Mouse (Mus musculus) liver, embryonic 11.5 days (tissue): Measurements from ENCODE around the gene Ssr2. TPM values are rescaled to one million over a fixed set of nuclear protein-coding genes. Genes with fewer than 3 reads are reported as not detected.

Experiments
- ATAC-seq: fragments of 200-750 bp; cut with Nextera tagmentation; replicated peaks from 2 replicates; pipeline ENCODE4 v1.8.0; 2017; ENCODE audit warnings: moderate number of reproducible peaks, mild to moderate bottlenecking, moderate TSS enrichment, moderate library complexity; ENCODE audit not compliant: low FRiP score
- DNase-seq: peaks from one replicate; pipeline ENCODE4 v3.0.0-alpha.2; 2017; ENCODE audit warnings: low spot score
- H3K27ac ChIP-seq: fragments of 300-500 bp; sonication (generic); 2 replicates; pipeline ENCODE4 v1.5.1; 2014; ENCODE audit warnings: mild to moderate bottlenecking, low read depth, low read length, control low read depth
- H3K27me3 ChIP-seq: fragments of 300-500 bp; sonication (generic); replicated peaks from 2 replicates; pipeline ENCODE4 v1.6.1; 2014; ENCODE audit warnings: low read length, mixed read lengths; ENCODE audit not compliant: control insufficient read depth, insufficient read depth
- H3K36me3 ChIP-seq: fragments of 300-500 bp; sonication (generic); 2 replicates; pipeline ENCODE4 v1.6.1; 2014; ENCODE audit warnings: mild to moderate bottlenecking, low read length, moderate library complexity, mixed read lengths; ENCODE audit not compliant: control insufficient read depth, insufficient read depth
- H3K4me1 ChIP-seq: fragments of 300-500 bp; sonication (generic); replicated peaks from 2 replicates; pipeline ENCODE4 v1.6.1; 2014; ENCODE audit warnings: low read length, mixed read lengths; ENCODE audit not compliant: control insufficient read depth, insufficient read depth
- H3K4me2 ChIP-seq: fragments of 300-500 bp; sonication (generic); 2 replicates; pipeline ENCODE4 v1.6.1; 2014; ENCODE audit warnings: mild to moderate bottlenecking, control low read depth, moderate library complexity
- H3K4me3 ChIP-seq: fragments of 300-500 bp; sonication (generic); 2 replicates; pipeline ENCODE4 v1.5.1; 2014; ENCODE audit warnings: low read depth, low read length, control low read depth
- H3K9ac ChIP-seq: fragments of 300-500 bp; sonication (generic); 2 replicates; pipeline ENCODE4 v1.6.1; 2014; ENCODE audit warnings: low read depth, low read length, control low read depth
- H3K9me3 ChIP-seq: fragments of 300-500 bp; sonication (generic); 2 replicates; pipeline ENCODE4 v1.6.1; 2016; ENCODE audit warnings: low read length, inconsistent platforms, mixed read lengths; ENCODE audit not compliant: control insufficient read depth
- WGBS: fragments of 180-500 bp; shearing (Covaris S2); extraction: QIAGEN DNeasy Blood & Tissue Kit; methylation state at CpG from one replicate; pipeline ENCODE4 v1.1.7; 2014; 5-methylcytosine and 5-hydroxymethylcytosine counted together
- polyA plus RNA-seq: library from polyadenylated mRNA; unstranded; fragments of >200 nt; fragmentation: Nextera tagmentation; extraction: Ambion mirVana; gene quantifications from 2 replicates; pipeline ENCODE4 v1.2.1, GENCODE M21; 2014

The Ssr2 gene
- polyA plus RNA-seq, 1 experiment from 2014 or later, result 307 TPM

GRCm38 (mm10) chr3:88555069-88555605 is 20.5 kb upstream of the Ssr2 start:
- peaks cover 26% of the 10 kb centered on the region for H3K4me1 ChIP-seq
- no peaks in the 10 kb centered on the region for H3K9me3 ChIP-seq
- peaks cover 38% of the 10 kb centered on the region for H3K36me3 ChIP-seq
- no peaks in the 10 kb centered on the region for H3K27me3 ChIP-seq
- H3K9ac ChIP-seq, result peak overlapping the region; percentile 3; the same call in 1 of the 2 replicates
- no peak overlapping the region for H3K27ac ChIP-seq
- WGBS, result 92% methylated on average over 5 of the region's 5 CpGs
- ATAC-seq (no peak), DNase-seq (no peak)
- peak overlapping the region; percentile 93 for H3K4me2 ChIP-seq
- 0 out of 2 replicates have a peak overlapping the region, but pooled peaks have one; percentile 5 for H3K4me3 ChIP-seq

GRCm38 (mm10) chr3:88555731-88556130 is 19.9 kb upstream of the Ssr2 start:
- no peaks in the 10 kb centered on the region for H3K27me3 ChIP-seq
- no peak overlapping the region for H3K4me3 ChIP-seq
- 92% methylated on average over 6 of the region's 6 CpGs for WGBS
- H3K9me3 ChIP-seq, result no peaks in the 10 kb centered on the region
- DNase-seq (no peak), ATAC-seq (no peak)
- peaks cover 26% of the 10 kb centered on the region for H3K4me1 ChIP-seq
- no peak overlapping the region for H3K4me2 ChIP-seq
- H3K9ac ChIP-seq, result peak overlapping the region; percentile 3; the same call in 1 of the 2 replicates
- no peak overlapping the region for H3K27ac ChIP-seq
- H3K36me3 ChIP-seq, result peaks cover 38% of the 10 kb centered on the region

GRCm38 (mm10) chr3:88556616-88557015 is 19.1 kb upstream of the Ssr2 start:
- Histone ChIP-seq H3K27me3 (no peaks in the 10 kb centered on the region), H3K9me3 (no peaks in the 10 kb centered on the region), H3K4me2 (no peak overlapping the region), H3K36me3 (peaks cover 43% of the 10 kb centered on the region), H3K4me3 (no peak overlapping the region), H3K9ac (no peak overlapping the region), H3K4me1 (peaks cover 22% of the 10 kb centered on the region), H3K27ac (no peak overlapping the region)
- DNase-seq (no peak), ATAC-seq (no peak)
- 93% methylated on average over 8 of the region's 8 CpGs for WGBS

- no peak overlapping the region for H3K27ac ChIP-seq
- H3K4me1 ChIP-seq, result peaks cover 12% of the 10 kb centered on the region
- H3K27me3 ChIP-seq, result no peaks in the 10 kb centered on the region
- no peaks in the 10 kb centered on the region for H3K9me3 ChIP-seq
- no peak overlapping the region for H3K4me3 ChIP-seq
- H3K9ac ChIP-seq, result no peak overlapping the region
- DNase-seq, result no peak
- H3K36me3 ChIP-seq, result peaks cover 67% of the 10 kb centered on the region
- no peak overlapping the region for H3K4me2 ChIP-seq
- 91% methylated on average over 9 of the region's 9 CpGs for WGBS
- no peak for ATAC-seq
Measured at GRCm38 (mm10) chr3:88559596-88559995, 16.1 kb upstream of the Ssr2 start.

GRCm38 (mm10) chr3:88561989-88562388 is 13.7 kb upstream of the Ssr2 start:
- no peak for DNase-seq
- Histone ChIP-seq H3K9me3 (no peaks in the 10 kb centered on the region), H3K4me1 (no peaks in the 10 kb centered on the region; the same call in 1 of the 2 replicates), H3K36me3 (peaks cover 72% of the 10 kb centered on the region), H3K9ac (no peak overlapping the region), H3K27me3 (no peaks in the 10 kb centered on the region), H3K4me3 (no peak overlapping the region), H3K4me2 (no peak overlapping the region), H3K27ac (no peak overlapping the region)
- ATAC-seq, result no peak
- WGBS, result 70% methylated on average over 4 of the region's 4 CpGs

GRCm38 (mm10) chr3:88563442-88563841 is 12.2 kb upstream of the Ssr2 start:
- no peak for DNase-seq
- WGBS, result 89% methylated on average over 4 of the region's 4 CpGs

GRCm38 (mm10) chr3:88563966-88564365 is 11.7 kb upstream of the Ssr2 start:
- Histone ChIP-seq H3K4me3 (no peak overlapping the region), H3K27ac (no peak overlapping the region), H3K27me3 (no peaks in the 10 kb centered on the region), H3K9me3 (no peaks in the 10 kb centered on the region), H3K9ac (no peak overlapping the region), H3K4me2 (no peak overlapping the region), H3K4me1 (no peaks in the 10 kb centered on the region; the same call in 1 of the 2 replicates), H3K36me3 (peaks cover 78% of the 10 kb centered on the region)
- DNase-seq (no peak), ATAC-seq (no peak)
- WGBS, result 90% methylated on average over 7 of the region's 7 CpGs

More at GRCm38 (mm10) chr3:88563442-88563841, 12.2 kb upstream of the Ssr2 start:
- H3K27ac ChIP-seq, result no peak overlapping the region
- H3K36me3 ChIP-seq, result peaks cover 73% of the 10 kb centered on the region
- no peaks in the 10 kb centered on the region for H3K9me3 ChIP-seq
- no peak overlapping the region for H3K4me3 ChIP-seq
- no peak for ATAC-seq
- H3K27me3 ChIP-seq, result no peaks in the 10 kb centered on the region
- no peaks in the 10 kb centered on the region; the same call in 1 of the 2 replicates for H3K4me1 ChIP-seq
- H3K9ac ChIP-seq, result no peak overlapping the region
- H3K4me2 ChIP-seq, result no peak overlapping the region

- H3K4me3 ChIP-seq, result no peak overlapping the region
- no peak overlapping the region for H3K27ac ChIP-seq
- DNase-seq, result no peak
- no peaks in the 10 kb centered on the region for H3K27me3 ChIP-seq
- 91% methylated on average over 3 of the region's 3 CpGs for WGBS
- H3K4me1 ChIP-seq, result no peaks in the 10 kb centered on the region; the same call in 1 of the 2 replicates
- H3K36me3 ChIP-seq, result peaks cover 69% of the 10 kb centered on the region
- ATAC-seq, result no peak
- H3K9me3 ChIP-seq, result no peaks in the 10 kb centered on the region
- H3K9ac ChIP-seq, result no peak overlapping the region
- no peak overlapping the region for H3K4me2 ChIP-seq
Measured at GRCm38 (mm10) chr3:88566116-88566515, 9.6 kb upstream of the Ssr2 start.

GRCm38 (mm10) chr3:88566536-88567061 is 9.1 kb upstream of the Ssr2 start:
- Histone ChIP-seq H3K36me3 (peaks cover 69% of the 10 kb centered on the region), H3K4me2 (no peak overlapping the region), H3K9ac (no peak overlapping the region), H3K4me3 (no peak overlapping the region), H3K27me3 (no peaks in the 10 kb centered on the region), H3K9me3 (no peaks in the 10 kb centered on the region), H3K4me1 (no peaks in the 10 kb centered on the region; the same call in 1 of the 2 replicates), H3K27ac (no peak overlapping the region)
- DNase-seq, result no peak
- no peak for ATAC-seq
- WGBS, result 92% methylated on average over 4 of the region's 4 CpGs
